Mouse (Mus musculus): Measurements from ENCODE around the gene Acaca. TPM values are rescaled to one million over a fixed set of nuclear protein-coding genes. Genes with fewer than 3 reads are reported as not detected.

Acaca gene
- polyA plus RNA-seq, 1 experiment from 2014 or later = 38.7 TPM

DNA sequence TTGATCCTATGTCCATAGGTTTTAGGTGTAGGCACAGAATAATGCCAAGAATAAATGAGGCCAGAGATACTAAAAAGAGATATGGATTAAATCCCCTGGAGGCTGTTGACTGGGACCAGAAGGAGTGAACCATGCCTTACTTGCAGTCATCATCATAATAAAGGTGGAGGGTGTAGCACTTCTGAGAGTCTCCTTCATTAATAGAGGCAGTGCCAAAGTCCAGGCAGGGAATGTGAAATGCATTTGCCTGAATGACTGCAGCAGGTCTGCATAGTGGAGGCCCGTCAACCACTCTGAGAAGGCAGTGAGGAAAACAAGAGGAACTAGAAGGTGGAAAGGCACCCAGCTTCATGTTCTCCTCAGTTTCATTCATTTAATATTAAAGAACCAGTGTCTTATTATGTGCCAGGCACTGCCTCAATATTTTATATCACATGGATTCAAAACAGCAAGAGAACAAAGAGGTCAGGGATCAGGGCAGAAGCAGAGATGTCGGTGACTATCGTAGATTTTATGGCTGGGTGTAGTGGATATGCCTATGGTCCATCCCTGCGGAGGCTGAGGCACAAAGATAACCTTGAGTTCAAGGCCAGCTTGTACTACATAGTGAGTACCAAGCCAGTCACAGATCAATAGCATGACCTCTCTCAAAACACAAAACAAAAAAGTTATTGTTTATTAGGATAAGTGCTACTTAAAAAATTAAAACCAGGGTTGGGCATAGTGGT, 27.2 kb downstream of the Acaca start:
- WGBS = 93% methylated on average over 4 of the region's 4 CpGs
- no peak overlapping the region for H3K9ac ChIP-seq (replicated peaks)

DNA sequence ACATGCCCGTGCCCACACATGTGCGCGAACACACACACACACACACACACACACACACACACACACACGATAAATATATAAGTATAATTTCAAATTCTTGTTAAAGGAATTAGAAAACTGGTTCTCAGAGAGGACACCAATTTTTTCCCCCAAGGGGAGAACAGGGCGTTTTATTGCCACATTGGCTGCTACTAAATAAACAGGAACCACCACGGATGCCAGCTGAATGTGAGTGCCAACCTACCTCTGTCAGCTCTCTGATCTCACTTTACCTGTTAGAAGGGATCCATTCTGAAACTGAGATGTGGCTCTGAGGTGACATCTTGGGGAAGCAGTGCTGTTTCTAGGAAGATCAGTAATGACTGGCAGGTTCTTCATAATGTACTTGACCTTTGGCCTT, 34.7 kb downstream of the Acaca start:
- 90% methylated on average over 6 of the region's 6 CpGs for WGBS
- H3K4me2 ChIP-seq (replicated peaks) = no peak overlapping the region
- H3K36me3 ChIP-seq = no peaks in the 10 kb centered on the region
- no peaks in the 10 kb centered on the region for H3K27me3 ChIP-seq
- no peak overlapping the region for H3K9ac ChIP-seq (replicated peaks)
- ATAC-seq (ENCODE audit: low FRiP score, low read depth) = no peak
- no peaks in the 10 kb centered on the region for H3K4me1 ChIP-seq
- H3K9me3 ChIP-seq = no peaks in the 10 kb centered on the region
- no peak overlapping the region for H3K27ac ChIP-seq (replicated peaks)
- no peak overlapping the region for H3K4me3 ChIP-seq

More for the DNA sequence above, 27.2 kb downstream of the Acaca start:
- Histone ChIP-seq H3K36me3 (no peaks in the 10 kb centered on the region), H3K4me3 (no peak overlapping the region), H3K4me1 (no peaks in the 10 kb centered on the region), H3K9me3 (no peaks in the 10 kb centered on the region), H3K27me3 (no peaks in the 10 kb centered on the region), H3K4me2 (replicated peaks) (no peak overlapping the region), H3K27ac (replicated peaks) (no peak overlapping the region)
- ATAC-seq (ENCODE audit: low FRiP score, low read depth) = no peak

DNA sequence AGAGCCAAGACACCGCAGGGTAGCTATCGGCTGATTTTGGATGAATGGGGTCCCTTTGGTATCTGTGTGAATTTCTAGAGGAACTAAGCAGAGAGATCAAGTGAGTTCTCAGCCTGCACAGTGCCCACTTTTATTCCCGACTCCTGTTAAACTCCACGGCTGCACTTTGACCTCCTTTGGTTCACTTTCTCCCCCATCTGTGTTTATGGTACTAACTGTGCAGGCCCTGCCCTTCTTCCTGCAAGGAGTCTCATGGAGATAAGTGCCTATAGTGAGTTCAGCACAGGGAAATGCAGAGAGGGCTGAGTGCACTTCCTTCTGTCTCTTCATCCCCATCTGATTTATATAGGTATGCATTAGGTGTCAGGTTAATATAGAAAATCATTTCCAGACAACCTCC, 35.1 kb downstream of the Acaca start:
- Histone ChIP-seq H3K9me3 (no peaks in the 10 kb centered on the region), H3K27ac (replicated peaks) (no peak overlapping the region), H3K27me3 (no peaks in the 10 kb centered on the region), H3K4me2 (replicated peaks) (no peak overlapping the region), H3K9ac (replicated peaks) (no peak overlapping the region), H3K4me3 (no peak overlapping the region), H3K36me3 (no peaks in the 10 kb centered on the region), H3K4me1 (no peaks in the 10 kb centered on the region)
- ATAC-seq (ENCODE audit: low FRiP score, low read depth) = no peak
- 71% methylated on average over 4 of the region's 4 CpGs for WGBS

DNA sequence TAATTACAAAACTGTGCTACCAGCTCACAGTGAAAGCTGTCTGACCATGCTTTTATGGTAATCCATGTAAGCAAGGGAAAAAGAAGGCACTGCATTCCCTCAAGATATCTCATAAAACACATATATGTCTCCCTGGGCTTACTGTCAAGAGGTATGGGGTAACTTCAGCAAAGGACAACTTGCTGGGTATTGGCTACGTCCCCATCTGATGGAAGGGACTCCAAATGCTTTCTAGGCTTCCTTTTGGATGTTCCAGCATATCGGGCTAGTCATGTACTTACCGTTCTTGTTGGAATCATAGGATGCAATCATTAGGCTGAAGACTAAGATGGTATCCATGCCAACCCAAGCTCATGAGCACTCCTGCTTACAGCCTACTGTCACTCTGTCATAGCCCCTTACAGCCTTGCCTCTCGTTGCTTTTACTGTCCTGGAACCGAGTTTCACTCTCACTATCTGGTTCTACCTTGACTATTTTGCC, 37.6 kb downstream of the Acaca start, which contains the start of gene Gm11437:
Gene Gm11437 (minus strand): TSS at position 431 of the 481 bp plus-strand sequence.
- H3K27ac ChIP-seq (replicated peaks) = no peak within 1 kb of the TSS
- no peak within 1 kb of the TSS for H3K4me3 ChIP-seq
- H3K27me3 ChIP-seq = no peaks in the 10 kb centered on the region
- no peaks in the 10 kb centered on the region for H3K4me1 ChIP-seq
- no peak for ATAC-seq (ENCODE audit: low FRiP score, low read depth)
- whole genome bisulfite sequencing = 87% methylated on average over 5 of the region's 5 CpGs
- no peak within 1 kb of the TSS for H3K4me2 ChIP-seq (replicated peaks)
- H3K9ac ChIP-seq (replicated peaks) = no peak within 1 kb of the TSS
- no peaks in the 10 kb centered on the region for H3K36me3 ChIP-seq
- H3K9me3 ChIP-seq = no peaks in the 10 kb centered on the region

DNA sequence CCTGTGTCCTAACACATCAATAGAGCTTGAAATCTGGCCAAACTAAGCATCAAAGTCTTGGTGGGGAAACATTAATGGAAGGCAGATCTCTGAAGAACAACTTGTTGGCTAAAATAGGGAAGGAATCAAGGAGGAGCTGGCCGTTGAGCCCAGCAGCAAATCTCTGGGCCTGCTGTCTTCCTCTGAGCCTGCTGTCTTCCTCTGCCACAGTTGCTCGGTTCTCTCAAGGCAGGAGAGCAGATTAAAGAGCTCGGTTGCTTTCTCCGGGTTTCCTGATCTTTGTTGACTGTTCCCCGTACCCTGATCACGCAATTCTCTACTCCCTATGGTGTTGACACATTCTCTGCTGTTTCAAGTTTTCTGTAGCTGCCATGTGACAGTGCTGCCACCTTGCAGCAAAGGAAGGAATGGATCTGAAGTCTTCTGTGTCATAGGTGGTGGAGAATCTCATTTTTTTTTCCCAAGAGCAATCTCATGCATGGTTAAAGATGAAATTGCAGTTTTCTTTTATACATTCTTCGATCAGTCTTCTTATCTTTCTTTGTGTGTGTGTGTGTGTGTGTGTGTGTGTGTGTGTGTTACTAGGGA, 39.3 kb downstream of the Acaca start:
- WGBS = 23% methylated on average over 7 of the region's 7 CpGs
- Histone ChIP-seq H3K4me1 (no peaks in the 10 kb centered on the region), H3K4me3 (no peak overlapping the region), H3K36me3 (no peaks in the 10 kb centered on the region), H3K4me2 (replicated peaks) (no peak overlapping the region), H3K9ac (replicated peaks) (no peak overlapping the region), H3K27ac (replicated peaks) (no peak overlapping the region), H3K27me3 (no peaks in the 10 kb centered on the region), H3K9me3 (no peaks in the 10 kb centered on the region)
- ATAC-seq (ENCODE audit: low FRiP score, low read depth) = no peak

DNA sequence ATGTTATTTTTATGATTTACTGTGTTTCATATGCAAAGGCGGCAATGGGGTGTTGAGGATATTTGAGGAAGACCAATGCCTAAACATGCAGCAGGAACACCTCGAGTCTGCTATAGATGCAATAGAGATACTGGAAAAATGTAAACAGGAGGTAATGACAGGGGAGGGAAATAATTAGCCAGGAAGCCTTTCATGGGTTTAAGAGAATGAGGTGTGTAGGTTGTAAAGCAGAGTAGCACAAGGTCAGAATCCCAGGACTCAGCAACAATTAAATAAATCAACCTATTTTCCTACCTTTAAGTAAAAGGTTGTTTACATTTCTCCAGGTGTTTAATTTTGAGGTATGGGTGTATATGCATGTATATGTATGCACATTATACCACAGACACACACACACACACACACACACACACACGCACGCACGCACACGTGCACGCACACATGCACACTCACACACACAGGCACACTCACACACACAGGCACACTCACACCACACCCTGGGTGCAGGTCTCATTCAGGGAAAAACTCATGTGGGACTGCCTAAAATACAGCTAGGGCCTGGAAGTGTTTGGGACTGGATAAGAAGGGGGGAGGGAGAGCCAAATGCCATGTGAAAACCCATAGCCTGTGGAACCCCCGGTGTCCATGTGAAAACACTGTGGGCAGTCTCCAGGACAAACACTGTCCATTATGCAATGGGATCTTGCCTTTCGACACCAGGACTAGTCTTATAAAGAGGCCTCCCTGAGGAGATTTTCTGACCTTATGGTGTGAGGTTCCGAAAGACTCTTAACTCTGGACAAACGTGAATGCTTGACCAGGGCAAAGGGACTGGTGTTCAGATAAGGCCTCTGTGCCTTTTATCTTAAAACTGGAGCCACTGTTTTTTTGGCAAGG, 43.3 kb downstream of the Acaca start:
- H3K4me2 ChIP-seq (replicated peaks) = no peak overlapping the region
- no peaks in the 10 kb centered on the region for H3K9me3 ChIP-seq
- ATAC-seq (ENCODE audit: low FRiP score, low read depth) = no peak
- WGBS = 67% methylated on average over 11 of the region's 11 CpGs
- no peaks in the 10 kb centered on the region for H3K4me1 ChIP-seq
- H3K4me3 ChIP-seq = no peak overlapping the region
- H3K27me3 ChIP-seq = peaks cover 6% of the 10 kb centered on the region; the same call in 1 of the 2 replicates
- H3K27ac ChIP-seq (replicated peaks) = no peak overlapping the region
- no peak overlapping the region for H3K9ac ChIP-seq (replicated peaks)
- no peaks in the 10 kb centered on the region for H3K36me3 ChIP-seq

DNA sequence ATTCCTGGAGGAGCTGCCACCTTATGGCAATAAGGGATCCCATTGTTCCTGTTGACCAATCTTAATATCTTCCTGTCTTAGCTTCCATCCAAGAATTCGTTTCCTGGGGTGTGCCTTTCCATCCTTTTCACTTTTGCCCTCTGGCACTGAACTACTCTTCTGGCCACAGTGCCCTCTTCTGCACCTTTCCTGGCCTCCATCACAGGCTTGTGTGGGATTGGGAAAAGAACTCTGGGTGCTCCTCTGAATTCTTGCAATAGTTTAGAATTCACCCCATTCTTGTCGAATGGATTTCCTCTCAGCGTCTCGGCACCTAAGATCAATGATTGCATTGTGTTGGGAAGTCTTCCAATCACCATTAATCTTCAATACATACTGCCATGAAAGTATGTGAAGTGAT, 49.1 kb downstream of the Acaca start:
- Histone ChIP-seq H3K9ac (replicated peaks) (no peak overlapping the region), H3K36me3 (no peaks in the 10 kb centered on the region), H3K9me3 (no peaks in the 10 kb centered on the region), H3K4me2 (replicated peaks) (peak overlapping the region; percentile 83), H3K4me1 (peaks cover 20% of the 10 kb centered on the region), H3K27ac (replicated peaks) (no peak overlapping the region), H3K27me3 (peaks cover 10% of the 10 kb centered on the region; the same call in 1 of the 2 replicates), H3K4me3 (no peak overlapping the region)
- no peak for ATAC-seq (ENCODE audit: low FRiP score, low read depth)
- WGBS = 44% methylated on average over 4 of the region's 4 CpGs

DNA sequence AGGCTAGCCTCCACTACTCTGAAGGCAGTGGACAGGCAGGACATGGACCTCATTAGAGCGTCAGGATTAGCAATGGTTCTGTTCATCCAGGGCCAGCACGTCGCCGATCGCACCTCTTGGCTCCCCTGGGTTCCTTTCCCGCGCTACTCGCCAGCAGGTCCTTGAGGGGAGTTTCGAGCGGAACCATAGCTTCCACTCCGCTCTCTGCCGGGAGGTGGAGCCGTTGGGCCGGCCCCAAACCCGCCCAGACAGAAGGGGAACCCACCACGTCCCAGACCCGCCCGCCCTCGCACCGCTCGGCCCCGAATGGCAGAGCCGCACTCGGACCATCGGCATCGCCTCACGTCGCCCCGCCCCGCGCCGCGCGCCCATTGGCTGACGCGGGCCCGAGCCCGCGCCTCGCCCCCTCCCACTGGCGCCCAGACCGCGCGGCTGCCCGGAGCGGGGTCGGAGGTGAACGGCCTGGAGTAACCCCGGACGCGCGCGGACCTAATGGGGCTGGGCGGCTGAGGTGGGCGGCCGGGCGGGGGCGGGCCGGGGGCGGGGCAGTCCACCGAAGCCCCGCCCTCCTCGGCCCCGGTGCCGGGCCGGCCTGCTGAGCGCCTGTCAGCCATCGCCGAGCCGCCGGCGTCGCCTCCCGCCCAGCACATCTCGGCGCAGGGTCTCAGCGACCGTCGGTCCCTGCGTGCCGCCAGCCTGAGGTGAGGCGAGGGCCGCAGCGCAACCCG, 49.9 kb downstream of the Acaca start:
- Histone ChIP-seq H3K4me2 (replicated peaks) (peak overlapping the region; percentile 83), H3K4me3 (peak overlapping the region; percentile 75), H3K4me1 (peaks cover 20% of the 10 kb centered on the region), H3K27ac (replicated peaks) (peak overlapping the region; percentile 94), H3K9ac (replicated peaks) (peak overlapping the region; percentile 78), H3K9me3 (no peaks in the 10 kb centered on the region), H3K36me3 (no peaks in the 10 kb centered on the region), H3K27me3 (peaks cover 10% of the 10 kb centered on the region; the same call in 1 of the 2 replicates)
- ATAC-seq (ENCODE audit: low FRiP score, low read depth) = peak; percentile 97
- under 1% methylated on average over 62 of the region's 85 CpGs for WGBS

DNA sequence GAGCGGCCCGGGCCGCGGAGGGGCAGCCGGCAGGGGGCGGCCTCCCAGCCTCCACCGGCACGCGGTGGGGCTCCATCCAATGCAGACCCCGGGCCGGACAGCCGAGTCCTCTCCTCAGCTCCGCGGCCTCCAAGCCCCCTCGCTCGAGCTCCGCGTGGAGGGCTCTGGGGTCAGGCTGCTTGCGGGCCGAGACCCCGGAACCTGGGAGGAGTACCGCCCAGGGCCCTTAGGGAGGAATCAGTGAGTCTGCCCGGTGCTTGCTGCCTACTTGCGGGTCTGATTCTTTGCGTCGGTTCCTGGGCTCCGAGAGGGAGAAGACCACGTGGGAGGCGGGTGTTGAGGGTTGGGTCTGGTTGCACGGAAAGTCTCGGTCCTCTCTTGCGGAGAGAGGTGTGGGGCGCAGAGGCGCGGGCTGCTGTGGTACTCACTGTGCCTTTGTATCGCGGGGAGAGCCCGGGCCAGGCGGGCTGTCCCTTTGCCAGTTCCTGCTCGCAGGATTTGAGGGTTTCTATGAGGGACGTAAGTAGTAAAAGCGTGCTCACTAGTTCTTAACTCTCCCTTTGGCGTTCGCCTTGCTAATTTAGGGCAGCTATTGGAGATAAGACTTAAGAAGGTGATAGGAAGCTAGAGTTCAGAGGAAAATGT, 50.6 kb downstream of the Acaca start:
- Histone ChIP-seq H3K36me3 (no peaks in the 10 kb centered on the region), H3K27me3 (peaks cover 10% of the 10 kb centered on the region; the same call in 1 of the 2 replicates), H3K4me2 (replicated peaks) (peak overlapping the region; percentile 83), H3K4me1 (peaks cover 20% of the 10 kb centered on the region), H3K9ac (replicated peaks) (peak overlapping the region; percentile 78), H3K4me3 (peak overlapping the region; percentile 75), H3K27ac (replicated peaks) (peak overlapping the region; percentile 94), H3K9me3 (no peaks in the 10 kb centered on the region)
- no peak; the same call in none of the 2 replicates for ATAC-seq (ENCODE audit: low FRiP score, low read depth)
- WGBS = under 1% methylated on average over 44 of the region's 44 CpGs

DNA sequence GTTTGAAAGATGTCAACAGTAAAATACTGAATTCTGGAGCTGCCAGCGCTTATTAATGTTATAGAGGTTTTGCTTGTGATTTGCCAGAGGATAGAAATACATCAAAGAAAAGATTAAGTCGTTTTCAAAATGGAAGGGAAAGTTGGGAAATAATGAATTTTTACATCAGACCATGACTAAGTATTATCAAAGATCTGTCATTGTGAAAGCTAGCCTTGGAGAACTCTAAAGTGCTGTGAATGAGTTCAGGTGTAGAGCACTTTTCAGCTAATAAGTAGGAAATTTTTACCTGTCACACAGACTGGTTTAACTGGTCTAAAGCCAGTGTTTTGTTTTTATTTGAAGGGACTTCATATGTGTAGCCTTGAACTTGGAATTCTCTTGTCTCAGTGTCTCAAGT, 51.8 kb downstream of the Acaca start:
- Histone ChIP-seq H3K9ac (replicated peaks) (peak overlapping the region; percentile 78; the same call in 1 of the 2 replicates), H3K4me3 (peak overlapping the region; percentile 75), H3K4me2 (replicated peaks) (peak overlapping the region; percentile 83), H3K27ac (replicated peaks) (no peak overlapping the region), H3K4me1 (peaks cover 20% of the 10 kb centered on the region), H3K27me3 (peaks cover 10% of the 10 kb centered on the region; the same call in 1 of the 2 replicates), H3K36me3 (no peaks in the 10 kb centered on the region), H3K9me3 (no peaks in the 10 kb centered on the region)
- ATAC-seq (ENCODE audit: low FRiP score, low read depth) = no peak
- 60% methylated on average over 2 of the region's 2 CpGs for WGBS

DNA sequence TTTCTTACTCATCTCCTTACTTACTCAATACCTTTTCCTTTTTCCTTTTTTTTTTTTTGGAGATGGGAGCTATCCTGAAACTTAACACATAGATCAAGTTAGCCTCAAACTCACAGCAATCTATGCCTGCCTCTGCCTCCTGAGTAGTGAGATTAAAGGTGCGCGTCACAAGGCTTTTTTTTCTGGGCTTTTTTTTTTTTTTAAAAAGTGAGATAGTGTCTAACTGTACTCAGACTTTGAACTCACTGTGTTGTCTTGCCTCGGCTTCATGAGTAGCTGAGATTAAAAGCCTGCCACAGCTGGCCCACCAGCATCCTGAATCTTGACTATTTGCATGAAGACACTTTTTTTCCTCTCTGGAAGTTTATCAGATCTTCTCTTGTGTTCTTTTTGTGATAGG, 59.1 kb downstream of the Acaca start:
- no peaks in the 10 kb centered on the region for H3K36me3 ChIP-seq
- H3K27ac ChIP-seq (replicated peaks) = no peak overlapping the region
- no peak overlapping the region for H3K4me2 ChIP-seq (replicated peaks)
- no peaks in the 10 kb centered on the region for H3K9me3 ChIP-seq
- no peak for ATAC-seq (ENCODE audit: low FRiP score, low read depth)
- H3K27me3 ChIP-seq = no peaks in the 10 kb centered on the region
- no peaks in the 10 kb centered on the region; the same call in 1 of the 2 replicates for H3K4me1 ChIP-seq
- 85% methylated on average over 3 of the region's 3 CpGs for WGBS
- H3K9ac ChIP-seq (replicated peaks) = no peak overlapping the region
- no peak overlapping the region for H3K4me3 ChIP-seq

Data from midbrain, embryonic 12.5 days (tissue).